Mouse (Mus musculus): ENCODE measurements at regions not wholly inside any gene's neighbourhood (a gene's known extent, or its start where the extent isn't known, plus 50 kb on each side); places are given as distances from the start of the nearest gene placed in this dataset.

DNA sequence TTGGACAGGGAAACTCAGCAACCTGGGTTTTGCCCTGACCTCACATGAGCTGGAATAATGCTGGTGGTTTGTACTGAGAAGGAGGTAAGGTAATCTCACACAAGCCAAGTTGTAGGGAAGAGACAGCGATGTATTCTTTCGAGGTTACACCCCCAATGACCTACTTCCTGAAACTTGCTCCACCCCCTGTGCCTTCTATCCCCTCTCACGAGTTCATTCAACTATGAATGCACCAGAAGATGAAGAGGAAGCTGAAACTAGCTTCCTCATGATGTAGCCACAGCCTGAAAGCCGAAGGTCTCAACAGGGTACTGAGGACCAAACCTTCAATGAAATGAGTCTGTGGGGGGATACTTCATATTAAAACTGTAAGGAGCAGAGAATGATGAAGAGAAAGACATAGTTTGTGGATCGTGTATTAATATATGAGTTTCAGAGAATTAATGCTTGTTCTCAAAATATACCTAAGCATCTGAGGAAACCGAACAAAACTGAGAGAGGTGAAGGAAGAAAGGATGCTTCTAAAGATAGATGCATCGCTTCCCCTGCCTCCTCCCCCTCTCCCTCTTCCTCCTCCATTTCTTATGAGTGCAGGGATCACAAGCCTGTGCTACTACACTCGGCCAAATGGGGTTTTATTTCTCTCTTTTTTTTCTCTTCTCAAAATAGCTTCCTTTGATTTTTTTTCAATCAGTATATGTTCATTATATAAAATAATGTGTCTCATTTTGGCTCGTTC is 543.5 kb upstream of the Nrp1 start:
- TF ChIP-seq POLR2A (IDR thresholded peaks at IDR 0.05; ENCODE audit: borderline replicate concordance, insufficient read depth, low read length) (no peak), CTCF (IDR thresholded peaks at IDR 0.05; ENCODE audit: borderline replicate concordance, insufficient read depth, low read depth, low read length) (no peak)
